Mouse (Mus musculus) hindbrain, embryonic 14.5 days (tissue): ENCODE measurements around the gene Tomm70a. TPM values are rescaled to one million over a fixed set of nuclear protein-coding genes. Genes with fewer than 3 reads are reported as not detected.
"Not testable (repeated sequence)": the region's sequence is repeated elsewhere in the genome, so short reads cannot be mapped to it uniquely, and the experiment has no call there.

Source experiments
- ATAC-seq: fragments of 200-750 bp; cut with Nextera tagmentation; 2 replicates; pipeline ENCODE4 v1.8.0; 2017; ENCODE audit warnings: moderate number of reproducible peaks, mild to moderate bottlenecking, moderate TSS enrichment, moderate library complexity; ENCODE audit not compliant: low FRiP score
- DNase-seq: peaks from one replicate; pipeline ENCODE4 v3.0.0-alpha.2; 2015; ENCODE audit warnings: low spot score
- H3K27ac ChIP-seq: fragments of 300-500 bp; sonication (generic); 2 replicates; pipeline ENCODE4 v1.5.1; 2014; ENCODE audit warnings: mild to moderate bottlenecking, moderate library complexity
- H3K27me3 ChIP-seq: fragments of 300-500 bp; sonication (generic); 2 replicates; pipeline ENCODE4 v1.6.1; 2014; ENCODE audit warnings: mild to moderate bottlenecking, low read length, mixed read lengths; ENCODE audit not compliant: control insufficient read depth, insufficient read depth
- H3K36me3 ChIP-seq: fragments of 300-500 bp; sonication (generic); replicated peaks from 2 replicates; pipeline ENCODE4 v1.6.1; 2014; ENCODE audit not compliant: control insufficient read depth, insufficient read depth
- H3K4me1 ChIP-seq: fragments of 300-500 bp; sonication (generic); replicated peaks from 2 replicates; pipeline ENCODE4 v1.6.1; 2014; ENCODE audit warnings: antibody characterized with exemption, low read length, mixed read lengths; ENCODE audit not compliant: control insufficient read depth, insufficient read depth
- H3K4me2 ChIP-seq: fragments of 300-500 bp; sonication (generic); replicated peaks from 2 replicates; pipeline ENCODE4 v1.6.1; 2014; ENCODE audit warnings: mild to moderate bottlenecking, moderate library complexity
- H3K4me3 ChIP-seq: fragments of 300-500 bp; sonication (generic); replicated peaks from 2 replicates; pipeline ENCODE4 v1.5.1; 2014; ENCODE audit warnings: mild to moderate bottlenecking, low read length
- H3K9ac ChIP-seq: fragments of 300-500 bp; sonication (generic); 2 replicates; pipeline ENCODE4 v1.6.1; 2014
- H3K9me3 ChIP-seq: fragments of 300-500 bp; sonication (generic); 2 replicates; pipeline ENCODE4 v1.6.1; 2016; ENCODE audit warnings: low read length; ENCODE audit not compliant: control insufficient read depth
- WGBS: fragments of 180-500 bp; shearing (Covaris S2); extraction: QIAGEN DNeasy Blood & Tissue Kit; methylation state at CpG from one replicate; pipeline ENCODE4 v1.1.7; 2014; 5-methylcytosine and 5-hydroxymethylcytosine counted together
- polyA plus RNA-seq: library from polyadenylated mRNA; unstranded; fragments of >200 nt; fragmentation: Nextera tagmentation; extraction: Ambion mirVana; gene quantifications from 2 replicates; pipeline ENCODE4 v1.2.1, GENCODE M21; 2014

Tomm70a gene
- polyA plus RNA-seq, 1 experiment from 2014 or later: 87.9 TPM

DNA sequence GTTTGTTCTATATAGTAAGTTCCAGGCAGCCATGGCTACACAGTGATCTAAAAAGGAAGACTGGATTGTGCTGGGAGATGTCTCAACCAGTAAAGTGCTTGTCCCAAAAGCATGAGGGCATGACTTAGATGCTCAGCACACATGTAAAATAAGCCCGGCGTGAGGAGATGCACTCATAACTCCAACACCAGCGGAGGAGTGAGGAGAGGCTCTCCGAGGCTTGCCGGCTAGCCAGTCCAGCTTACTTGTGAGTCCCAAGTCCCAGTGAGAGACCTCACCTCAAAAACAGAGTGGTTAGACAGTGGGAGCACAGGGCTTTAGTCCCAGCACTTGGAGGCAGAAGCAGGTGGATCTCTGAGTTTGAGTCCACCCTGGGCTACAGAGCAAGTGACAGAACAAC is 43.7 kb downstream of the Tomm70a start:
- ATAC-seq: no peak
- peaks cover 16% of the 10 kb centered on the region for H3K36me3 ChIP-seq
- WGBS: 97% methylated on average over 5 of the region's 5 CpGs
- H3K9ac ChIP-seq: no peak overlapping the region
- no peaks in the 10 kb centered on the region for H3K4me1 ChIP-seq
- no peak overlapping the region for H3K4me2 ChIP-seq
- H3K4me3 ChIP-seq: no peak overlapping the region
- H3K27me3 ChIP-seq: no peaks in the 10 kb centered on the region
- H3K27ac ChIP-seq: no peak overlapping the region
- no peak for DNase-seq
- no peaks in the 10 kb centered on the region for H3K9me3 ChIP-seq

DNA sequence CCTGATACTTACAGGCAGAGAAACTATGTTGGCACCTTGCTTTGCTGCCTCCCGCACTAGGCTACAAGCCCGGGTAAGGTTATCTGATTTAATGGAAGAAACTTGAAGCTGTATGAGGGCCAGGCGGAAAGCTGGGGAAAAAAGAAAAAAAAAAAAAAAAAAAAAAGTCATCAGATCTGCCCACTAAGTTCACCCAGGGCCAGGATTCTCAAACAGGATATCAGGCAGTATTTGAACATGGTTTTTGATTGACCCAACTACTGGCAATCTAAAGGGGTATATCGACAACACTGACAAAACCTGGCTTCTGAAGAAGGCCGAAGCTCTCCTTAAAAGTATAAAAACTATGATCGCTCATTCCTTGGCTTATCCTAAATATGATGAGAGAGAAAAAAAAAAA is 44.6 kb downstream of the Tomm70a start:
- WGBS: 95% methylated on average over 6 of the region's 6 CpGs
- no peak overlapping the region for H3K9ac ChIP-seq
- no peaks in the 10 kb centered on the region for H3K9me3 ChIP-seq
- H3K27ac ChIP-seq: no peak overlapping the region
- peaks cover 19% of the 10 kb centered on the region for H3K36me3 ChIP-seq
- no peak for DNase-seq
- H3K4me1 ChIP-seq: no peaks in the 10 kb centered on the region
- H3K4me3 ChIP-seq: peak overlapping the region; percentile 78
- no peak for ATAC-seq
- H3K27me3 ChIP-seq: no peaks in the 10 kb centered on the region
- H3K4me2 ChIP-seq: peak overlapping the region; percentile 79

- Histone ChIP-seq H3K4me2 (peak within 1 kb of the TSS; percentile 79), H3K4me1 (no peaks in the 10 kb centered on the region), H3K9ac (peak within 1 kb of the TSS; percentile 79), H3K9me3 (no peaks in the 10 kb centered on the region), H3K27me3 (no peaks in the 10 kb centered on the region), H3K36me3 (peaks cover 25% of the 10 kb centered on the region), H3K27ac (peak within 1 kb of the TSS; percentile 88), H3K4me3 (peak within 1 kb of the TSS; percentile 78)
- DNase-seq: peak; percentile 88
- peak; percentile 98 for ATAC-seq
- under 1% methylated on average over 58 of the region's 58 CpGs for WGBS
Measured at GRCm38 (mm10) chr16:57166611-57167513, 45.4 kb downstream of the Tomm70a start, which contains the start of gene Nit2. TSS of gene Nit2 (minus strand) at chr16:57167341.

DNA sequence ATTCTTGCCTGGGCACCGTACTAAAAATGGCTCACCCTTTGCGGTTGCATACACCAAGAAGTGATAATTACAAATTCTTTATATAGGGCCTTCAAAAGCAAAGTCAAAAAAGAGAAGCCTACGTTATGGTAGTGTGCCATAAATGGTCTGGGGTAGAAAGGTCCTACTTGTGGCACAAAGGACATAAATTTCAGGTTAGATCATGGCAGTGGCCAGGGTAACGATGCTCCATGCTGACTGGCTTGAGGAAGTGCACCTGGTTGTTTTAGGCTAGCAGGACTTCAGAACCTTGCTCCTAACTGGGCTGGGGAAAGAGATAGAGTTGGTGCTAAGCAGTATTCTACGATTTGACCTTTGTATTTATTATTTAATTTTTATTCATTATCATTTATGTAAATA is 46.0 kb downstream of the Tomm70a start:
- Histone ChIP-seq H3K9me3 (no peaks in the 10 kb centered on the region), H3K36me3 (peaks cover 30% of the 10 kb centered on the region), H3K27ac (no peak overlapping the region; the same call in 1 of the 2 replicates), H3K4me2 (peak overlapping the region; percentile 79), H3K4me1 (no peaks in the 10 kb centered on the region), H3K9ac (peak overlapping the region; percentile 79), H3K27me3 (no peaks in the 10 kb centered on the region), H3K4me3 (peak overlapping the region; percentile 78)
- DNase-seq (no peak), ATAC-seq (no peak; the same call in 1 of the 2 replicates)
- WGBS: 30% methylated on average over 5 of the region's 5 CpGs

DNA sequence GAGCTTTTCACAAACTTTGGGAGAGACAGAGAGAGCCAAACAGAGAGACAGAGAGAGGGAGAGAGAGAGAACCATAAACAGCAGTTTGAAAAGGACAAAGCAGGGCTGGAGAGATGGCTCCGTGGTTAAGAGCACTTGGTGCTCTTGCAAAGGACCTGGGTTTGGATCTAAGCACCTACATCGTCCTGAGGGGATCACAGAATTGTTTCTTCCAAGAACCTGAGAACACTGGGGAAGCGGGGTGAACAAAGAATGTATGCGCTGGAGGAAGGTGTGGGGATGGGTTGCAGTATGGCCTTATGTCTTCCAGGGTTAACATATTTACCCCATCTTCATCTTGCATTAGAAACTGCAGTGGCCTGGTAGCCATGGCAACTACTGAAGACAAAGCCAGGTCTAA is 46.7 kb downstream of the Tomm70a start:
- Histone ChIP-seq H3K4me3 (no peak overlapping the region), H3K27me3 (no peaks in the 10 kb centered on the region), H3K4me1 (no peaks in the 10 kb centered on the region), H3K36me3 (peaks cover 33% of the 10 kb centered on the region), H3K4me2 (no peak overlapping the region), H3K9ac (no peak overlapping the region), H3K27ac (no peak overlapping the region), H3K9me3 (no peaks in the 10 kb centered on the region)
- ATAC-seq (no peak), DNase-seq (no peak)
- WGBS: 48% methylated on average over 4 of the region's 4 CpGs

GRCm38 (mm10) chr16:57171161-57171560 is 49.7 kb downstream of the Tomm70a start:
- ATAC-seq (no peak), DNase-seq (no peak)
- Histone ChIP-seq H3K4me3 (no peak overlapping the region), H3K9ac (no peak overlapping the region), H3K36me3 (peaks cover 37% of the 10 kb centered on the region), H3K27ac (no peak overlapping the region), H3K4me2 (no peak overlapping the region), H3K27me3 (no peaks in the 10 kb centered on the region), H3K9me3 (no peaks in the 10 kb centered on the region), H3K4me1 (no peaks in the 10 kb centered on the region)
- 94% methylated on average over 8 of the region's 8 CpGs for WGBS

DNA sequence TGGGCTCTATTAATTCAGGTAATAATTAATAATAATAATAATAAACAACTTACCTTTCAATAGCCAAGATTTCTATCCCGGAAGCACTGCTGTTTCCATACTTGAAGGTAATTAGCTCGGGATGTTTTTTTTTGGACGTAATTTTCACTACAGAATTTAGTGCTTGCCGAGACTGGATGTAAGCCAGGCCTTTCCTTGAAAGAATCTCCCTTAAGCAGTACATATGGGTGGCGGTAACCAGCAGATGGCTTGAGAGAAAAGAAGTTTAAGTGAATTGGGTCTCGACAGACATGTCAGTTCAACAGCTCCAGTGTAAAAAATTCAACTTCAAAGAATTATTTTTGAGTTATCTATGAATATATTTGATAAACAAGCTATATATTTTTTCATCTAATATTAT is 50.1 kb downstream of the Tomm70a start:
- no peak for DNase-seq
- H3K9me3 ChIP-seq: no peaks in the 10 kb centered on the region
- no peaks in the 10 kb centered on the region for H3K4me1 ChIP-seq
- H3K9ac ChIP-seq: no peak overlapping the region
- H3K36me3 ChIP-seq: peaks cover 40% of the 10 kb centered on the region
- no peak overlapping the region for H3K4me3 ChIP-seq
- H3K4me2 ChIP-seq: no peak overlapping the region
- ATAC-seq: no peak
- no peaks in the 10 kb centered on the region for H3K27me3 ChIP-seq
- no peak overlapping the region for H3K27ac ChIP-seq
- 92% methylated on average over 6 of the region's 6 CpGs for whole genome bisulfite sequencing

GRCm38 (mm10) chr16:57174480-57174879 is 53.0 kb downstream of the Tomm70a start:
- H3K4me2 ChIP-seq, ATAC-seq, H3K9ac ChIP-seq, H3K27me3 ChIP-seq, H3K4me1 ChIP-seq, DNase-seq, H3K4me3 ChIP-seq, H3K9me3 ChIP-seq, H3K27ac ChIP-seq: not testable (repeated sequence)
- H3K36me3 ChIP-seq: peaks cover 47% of the 10 kb centered on the region

DNA sequence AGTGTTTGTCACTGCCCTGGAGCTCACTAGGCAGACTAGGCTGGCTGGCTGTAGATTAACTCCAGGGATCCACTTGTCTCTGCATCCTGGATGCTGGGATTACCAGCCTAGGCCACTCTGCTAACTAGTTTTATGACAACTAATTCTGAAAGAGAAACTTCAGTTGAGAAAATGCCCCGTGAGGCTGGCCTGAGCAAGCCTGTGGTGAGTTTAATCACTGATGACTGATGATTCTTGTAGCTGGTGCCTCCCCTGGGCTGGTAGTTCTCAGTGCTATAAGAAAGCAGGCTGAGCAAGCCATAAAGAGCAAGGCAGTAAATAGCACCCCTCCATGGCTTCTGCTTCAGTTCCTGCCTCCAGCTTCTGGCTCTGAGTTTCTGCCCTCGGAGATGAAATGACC is 54.2 kb downstream of the Tomm70a start:
- no peaks in the 10 kb centered on the region for H3K4me1 ChIP-seq
- DNase-seq: no peak
- H3K36me3 ChIP-seq: peaks cover 41% of the 10 kb centered on the region
- no peaks in the 10 kb centered on the region for H3K9me3 ChIP-seq
- 72% methylated on average over 2 of the region's 2 CpGs for WGBS
- ATAC-seq: no peak
- no peaks in the 10 kb centered on the region for H3K27me3 ChIP-seq
- no peak overlapping the region for H3K9ac ChIP-seq
- H3K4me3 ChIP-seq: no peak overlapping the region
- H3K4me2 ChIP-seq: no peak overlapping the region
- no peak overlapping the region for H3K27ac ChIP-seq
